Mouse (Mus musculus) bone marrow, adult 2 months (tissue): ENCODE measurements around the gene Serp2. TPM values are rescaled to one million over a fixed set of nuclear protein-coding genes. Genes with fewer than 3 reads are reported as not detected.

Experiments used
- H3K27ac ChIP-seq: fragments of 200-500 bp; 2 replicates; pipeline ENCODE4 v1.5.1; 2012; ENCODE audit warnings: low read depth, mild to moderate bottlenecking, control low read depth, inconsistent platforms, low read length; ENCODE audit not compliant: control insufficient read depth, poor library complexity, insufficient read depth
- H3K4me1 ChIP-seq: fragments of 200-500 bp; 2 replicates; pipeline ENCODE4 v1.6.1; 2011; ENCODE audit warnings: low read length; ENCODE audit not compliant: control insufficient read depth, insufficient read depth
- H3K4me3 ChIP-seq: fragments of 200-500 bp; replicated peaks from 2 replicates; pipeline ENCODE3; 2011; ENCODE audit warnings: mild to moderate bottlenecking, low read depth, low read length, control low read depth; ENCODE audit not compliant: control insufficient read depth
- CTCF ChIP-seq: fragments of 200-500 bp; IDR thresholded peaks from 2 replicates; pipeline ENCODE4 v1.5.1; 2011; ENCODE audit warnings: low read length, control low read depth; ENCODE audit not compliant: control insufficient read depth, insufficient read depth
- POLR2A ChIP-seq: fragments of 200-500 bp; IDR thresholded peaks from 2 replicates; pipeline ENCODE4 v1.6.1; 2011; ENCODE audit warnings: low read depth, mild to moderate bottlenecking, control low read depth, low read length, borderline replicate concordance; ENCODE audit not compliant: control insufficient read depth
- WGBS: fragments of 180-500 bp; shearing (Covaris S2); methylation state at CpG from one replicate; pipeline ENCODE4 v1.1.7; 2018; 5-methylcytosine and 5-hydroxymethylcytosine counted together
- polyA plus RNA-seq: library from polyadenylated mRNA; stranded (reverse); fragments of >200 nt; gene quantifications from 2 replicates; pipeline ENCODE4 v1.2.4, GENCODE M21; 2011; ENCODE audit warnings: low replicate concordance; ENCODE audit not compliant: missing spikeins, insufficient read depth, insufficient read length

Gene Serp2
- polyA plus RNA-seq, 1 experiment: not detected

DNA sequence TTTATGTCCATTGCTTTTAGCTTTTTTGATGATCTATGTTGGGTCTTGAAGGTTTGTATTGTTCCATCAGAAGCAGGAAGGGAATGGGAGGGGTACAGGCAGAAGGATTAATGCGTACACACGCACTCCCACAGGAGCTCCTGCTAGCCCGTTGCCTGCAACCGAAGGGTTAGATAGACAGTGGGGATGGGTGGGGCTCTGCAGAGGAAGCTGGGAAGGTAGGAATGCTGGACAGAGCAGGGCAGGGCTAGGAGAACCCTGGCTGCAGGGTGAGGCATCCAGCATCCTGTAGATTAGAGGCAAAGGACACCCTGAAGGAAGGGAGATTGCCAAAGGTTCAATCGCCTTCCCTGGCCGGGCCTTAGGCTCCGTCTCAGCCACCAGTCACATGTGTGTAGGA lies 27.3 kb upstream of the Serp2 start:
- Histone ChIP-seq H3K4me1 (no peaks in the 10 kb centered on the region; the same call in 1 of the 2 replicates), H3K27ac (no peak overlapping the region), H3K4me3 (no peak overlapping the region)
- no peak for TF ChIP-seq POLR2A
- no peak for TF ChIP-seq CTCF
- 77% methylated on average over 7 of the region's 7 CpGs for WGBS

DNA sequence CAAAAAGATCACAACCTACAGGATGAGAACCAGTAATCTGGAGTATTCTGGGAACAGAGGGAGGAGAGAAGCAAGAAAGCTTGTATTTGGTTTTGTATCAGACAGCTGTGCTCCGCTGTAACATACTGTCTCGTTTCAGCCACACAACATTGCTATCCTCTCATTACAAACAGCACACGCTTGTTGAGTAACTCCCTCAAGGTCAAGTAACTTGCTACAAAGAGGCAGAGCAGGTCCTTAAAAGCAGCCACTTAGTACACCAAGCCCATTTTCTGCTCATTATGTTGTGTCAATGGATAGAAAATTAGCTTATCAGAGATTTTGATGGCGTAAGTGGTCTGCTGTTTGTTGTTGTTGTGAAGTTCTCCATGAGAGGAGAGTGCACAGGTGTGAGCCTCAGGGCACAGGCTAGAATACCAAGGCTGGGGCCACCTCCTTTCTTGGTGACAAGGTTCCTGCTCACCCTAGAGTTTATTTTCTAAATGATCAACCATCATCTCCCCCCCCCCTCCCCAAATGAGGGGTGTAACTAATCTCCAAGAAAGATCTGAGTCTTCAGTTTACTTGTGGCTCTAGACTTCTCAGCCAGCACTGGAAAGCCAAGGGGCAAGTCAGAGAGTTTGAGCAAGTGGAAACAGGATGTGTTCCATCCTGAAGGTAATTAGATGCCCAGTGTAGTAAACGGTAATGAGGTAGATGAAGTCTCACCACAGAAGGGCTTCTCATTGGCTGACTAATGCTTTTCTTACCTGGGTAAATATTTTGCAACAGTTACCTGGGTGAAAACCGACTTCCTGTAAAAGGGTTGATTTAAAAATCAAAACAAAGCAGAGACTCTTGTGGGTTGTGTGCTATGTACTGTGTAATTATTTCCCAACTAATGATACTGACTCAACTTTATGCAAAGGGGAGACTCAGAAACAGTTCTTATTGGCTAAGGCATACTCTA lies 25.6 kb upstream of the Serp2 start:
- 73% methylated on average over 6 of the region's 6 CpGs for WGBS
- no peak for TF ChIP-seq CTCF
- no peak for TF ChIP-seq POLR2A
- Histone ChIP-seq H3K27ac (no peak overlapping the region), H3K4me3 (no peak overlapping the region), H3K4me1 (no peaks in the 10 kb centered on the region; the same call in 1 of the 2 replicates)

DNA sequence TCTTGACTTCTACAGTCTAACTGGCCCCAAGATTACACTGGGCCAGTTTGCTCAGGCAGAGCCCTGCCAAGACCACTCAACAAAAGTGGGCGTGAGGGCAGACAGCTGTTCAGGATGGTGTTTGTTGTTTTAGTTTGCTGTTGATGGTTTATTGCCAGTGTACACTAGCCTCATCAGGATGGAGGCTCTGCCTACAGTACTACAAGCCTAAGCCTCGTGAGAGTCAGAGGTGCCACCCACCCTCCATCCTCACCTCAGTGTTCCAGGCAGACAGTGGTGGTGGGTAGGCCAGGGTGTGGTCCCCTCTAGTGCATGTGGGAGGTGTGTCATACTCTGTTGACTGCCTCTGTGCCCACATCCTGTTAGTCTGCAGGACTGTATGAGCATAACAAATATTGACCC lies 23.0 kb upstream of the Serp2 start:
- WGBS: 63% methylated on average over 2 of the region's 2 CpGs
- H3K27ac ChIP-seq: no peak overlapping the region
- no peak overlapping the region for H3K4me3 ChIP-seq
- TF ChIP-seq CTCF (no peak), POLR2A (no peak)
- no peaks in the 10 kb centered on the region; the same call in 1 of the 2 replicates for H3K4me1 ChIP-seq

DNA sequence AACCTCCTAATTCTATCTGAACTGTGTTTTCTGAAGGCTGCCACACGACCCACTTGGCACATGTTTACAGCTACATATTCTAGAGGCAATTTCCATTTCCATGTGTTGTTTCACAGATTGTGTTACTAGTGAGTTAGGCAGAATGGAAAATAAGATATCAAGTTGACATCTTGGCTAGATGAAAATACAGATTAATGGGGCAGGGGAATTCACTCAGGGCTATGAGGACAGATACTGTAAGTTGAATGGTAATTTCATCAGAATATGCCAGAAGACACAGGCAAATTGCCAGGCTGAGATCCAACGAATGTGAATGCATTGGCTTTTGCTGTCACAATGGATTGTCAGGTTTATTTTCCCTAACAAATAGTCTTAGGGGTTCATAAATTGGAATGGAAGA lies 21.2 kb upstream of the Serp2 start:
- WGBS: 66% methylated on average over 2 of the region's 2 CpGs
- no peak for TF ChIP-seq CTCF
- no peak for TF ChIP-seq POLR2A
- H3K4me1 ChIP-seq: no peaks in the 10 kb centered on the region; the same call in 1 of the 2 replicates
- H3K27ac ChIP-seq: no peak overlapping the region
- H3K4me3 ChIP-seq: no peak overlapping the region

DNA sequence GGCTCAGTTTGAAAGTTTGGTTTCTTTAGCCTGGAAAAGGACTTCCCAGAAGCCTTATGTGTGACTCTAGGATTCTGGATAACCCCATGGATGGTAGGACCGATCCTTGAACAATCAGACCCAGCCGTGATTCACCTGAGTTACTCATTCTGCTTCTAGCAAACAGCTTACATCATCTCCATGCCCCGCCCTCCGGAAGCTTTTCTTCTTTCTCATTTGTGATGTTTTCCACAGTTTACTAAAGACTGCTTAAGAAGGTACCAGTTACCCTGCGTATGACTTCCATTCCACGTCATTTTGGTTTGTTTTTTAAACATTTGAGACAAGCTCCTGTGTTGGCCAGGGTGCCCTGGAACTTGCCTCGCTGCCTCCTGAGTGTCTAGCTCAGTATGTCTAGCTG lies 13.6 kb upstream of the Serp2 start:
- WGBS: 64% methylated on average over 7 of the region's 7 CpGs
- Histone ChIP-seq H3K4me3 (no peak overlapping the region), H3K4me1 (peaks cover 4% of the 10 kb centered on the region), H3K27ac (no peak overlapping the region)
- TF ChIP-seq CTCF: no peak
- no peak for TF ChIP-seq POLR2A

DNA sequence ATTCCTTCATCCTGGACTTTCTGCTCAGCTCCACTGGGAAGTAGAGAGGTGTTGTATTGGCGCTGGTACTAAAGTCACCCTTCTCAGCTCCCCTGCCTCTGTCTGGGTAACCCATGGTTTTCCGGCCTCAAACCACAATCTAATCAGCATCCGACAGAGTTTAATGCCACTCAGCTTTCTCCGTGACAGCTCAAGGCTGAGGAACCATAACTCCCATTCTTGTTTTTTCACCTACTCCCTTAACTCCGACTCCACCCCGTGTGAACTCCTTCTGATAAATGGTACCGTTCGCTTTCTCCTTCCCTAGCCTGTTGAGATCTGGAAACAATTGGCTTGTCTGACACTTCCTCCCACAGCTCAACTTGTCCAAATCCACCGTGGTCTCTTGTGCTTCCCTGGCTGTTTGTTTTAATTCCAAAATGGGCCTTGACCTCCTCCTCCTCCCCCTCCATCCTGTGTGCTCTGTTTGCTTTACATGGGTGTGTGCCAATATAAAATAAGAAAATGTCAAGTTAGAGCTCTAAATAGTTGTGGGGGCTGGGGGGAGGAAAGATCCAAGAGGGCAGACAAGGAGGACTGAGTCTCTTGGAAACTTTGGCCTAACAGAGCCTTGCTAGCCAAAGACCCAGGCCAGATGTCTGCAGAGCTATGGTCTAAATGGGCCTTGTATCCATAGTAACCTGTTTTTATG lies 12.7 kb upstream of the Serp2 start:
- no peak overlapping the region for H3K27ac ChIP-seq
- no peak overlapping the region for H3K4me3 ChIP-seq
- WGBS: 2% methylated on average over 9 of the region's 9 CpGs
- H3K4me1 ChIP-seq: peaks cover 4% of the 10 kb centered on the region
- TF ChIP-seq CTCF (no peak), POLR2A (no peak)

DNA sequence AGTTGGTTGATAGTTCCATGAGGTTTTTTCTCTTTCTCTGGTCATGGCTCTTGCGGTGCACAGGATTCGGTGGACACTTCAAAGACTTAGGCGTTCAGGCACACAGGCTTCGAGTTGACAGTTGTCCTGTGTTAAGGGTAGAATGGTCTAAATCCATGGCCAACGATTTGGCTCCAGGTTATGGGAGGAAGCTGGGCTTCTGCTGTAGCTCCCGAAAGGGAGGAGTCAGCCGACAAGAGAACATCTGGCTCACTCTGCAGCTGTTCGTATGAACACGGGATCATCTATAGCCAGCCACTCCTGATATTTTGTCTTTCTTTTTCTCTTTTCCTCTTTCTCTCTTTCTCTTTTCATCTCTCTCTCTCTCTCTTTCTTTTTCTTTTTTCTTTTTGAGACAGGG lies 11.9 kb upstream of the Serp2 start:
- no peak overlapping the region for H3K27ac ChIP-seq
- H3K4me1 ChIP-seq: peaks cover 4% of the 10 kb centered on the region
- 46% methylated on average over 9 of the region's 9 CpGs for WGBS
- TF ChIP-seq CTCF: no peak
- no peak for TF ChIP-seq POLR2A
- H3K4me3 ChIP-seq: no peak overlapping the region

GRCm38 (mm10) chr14:76567280-76567679 lies 10.6 kb upstream of the Serp2 start:
- 70% methylated on average over 1 of the region's 1 CpGs for WGBS
- Histone ChIP-seq H3K4me1 (peaks cover 4% of the 10 kb centered on the region), H3K27ac (no peak overlapping the region), H3K4me3 (no peak overlapping the region)
- TF ChIP-seq CTCF: no peak
